Mouse (Mus musculus) telencephalon, adult 2 months (tissue): ENCODE measurements at regions not wholly inside any gene's neighbourhood (a gene's known extent, or its start where the extent isn't known, plus 50 kb on each side); places are given as distances from the start of the nearest gene placed in this dataset.

ENCODE experiments used
- DNase-seq: peaks from one replicate; pipeline ENCODE4 v3.0.0-alpha.2; 2011; ENCODE audit warnings: low read depth, low spot score

GRCm38 (mm10) chr8:92008616-92009610 lies 207.0 kb upstream of the Irx3 start:
- no peak for DNase-seq

DNA sequence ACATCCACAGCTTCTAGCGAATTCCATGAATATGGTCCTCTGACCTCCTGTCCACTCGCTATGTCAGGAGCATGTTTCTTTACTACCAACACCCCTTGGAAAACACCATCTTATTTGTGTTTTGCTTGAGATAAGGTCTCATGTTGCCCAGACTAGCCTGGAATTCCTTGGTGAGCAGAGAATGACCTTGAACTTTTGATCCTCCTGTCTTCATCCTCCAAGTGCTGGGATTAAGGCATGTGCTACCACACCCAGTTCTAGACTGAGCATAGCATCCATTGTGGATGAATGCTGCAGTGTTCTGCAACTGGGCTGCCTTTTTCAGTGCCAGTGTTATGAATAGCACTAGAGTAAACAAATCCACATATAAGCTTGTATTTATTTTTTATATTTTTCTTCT lies 203.2 kb upstream of the Irx3 start:
- DNase-seq = no peak

- DNase-seq = no peak
Observed at GRCm38 (mm10) chr8:92004532-92004931, 202.7 kb upstream of the Irx3 start.

GRCm38 (mm10) chr8:92000368-92000767 lies 198.5 kb upstream of the Irx3 start:
- no peak for DNase-seq

- DNase-seq = no peak
Observed at GRCm38 (mm10) chr8:91999661-92000060, 197.8 kb upstream of the Irx3 start.

GRCm38 (mm10) chr8:91999189-91999588 lies 197.3 kb upstream of the Irx3 start:
- DNase-seq = no peak

DNA sequence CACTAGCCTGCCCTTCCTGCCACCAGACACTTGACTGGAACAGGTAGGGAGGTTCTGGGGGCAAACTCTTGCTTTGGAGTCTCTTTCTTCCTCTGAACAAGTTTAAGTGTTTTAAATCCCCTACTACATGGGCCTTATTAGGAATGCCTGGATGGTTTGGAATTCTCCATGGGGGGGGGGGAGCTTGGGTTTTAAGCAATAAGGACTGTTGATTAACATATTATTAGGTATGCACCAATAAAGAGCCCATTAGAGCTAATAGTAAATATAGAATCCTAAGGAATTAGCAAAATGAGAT lies 196.0 kb upstream of the Irx3 start:
- DNase-seq = no peak

GRCm38 (mm10) chr8:91997023-91997891 lies 195.4 kb upstream of the Irx3 start:
- no peak for DNase-seq

DNA sequence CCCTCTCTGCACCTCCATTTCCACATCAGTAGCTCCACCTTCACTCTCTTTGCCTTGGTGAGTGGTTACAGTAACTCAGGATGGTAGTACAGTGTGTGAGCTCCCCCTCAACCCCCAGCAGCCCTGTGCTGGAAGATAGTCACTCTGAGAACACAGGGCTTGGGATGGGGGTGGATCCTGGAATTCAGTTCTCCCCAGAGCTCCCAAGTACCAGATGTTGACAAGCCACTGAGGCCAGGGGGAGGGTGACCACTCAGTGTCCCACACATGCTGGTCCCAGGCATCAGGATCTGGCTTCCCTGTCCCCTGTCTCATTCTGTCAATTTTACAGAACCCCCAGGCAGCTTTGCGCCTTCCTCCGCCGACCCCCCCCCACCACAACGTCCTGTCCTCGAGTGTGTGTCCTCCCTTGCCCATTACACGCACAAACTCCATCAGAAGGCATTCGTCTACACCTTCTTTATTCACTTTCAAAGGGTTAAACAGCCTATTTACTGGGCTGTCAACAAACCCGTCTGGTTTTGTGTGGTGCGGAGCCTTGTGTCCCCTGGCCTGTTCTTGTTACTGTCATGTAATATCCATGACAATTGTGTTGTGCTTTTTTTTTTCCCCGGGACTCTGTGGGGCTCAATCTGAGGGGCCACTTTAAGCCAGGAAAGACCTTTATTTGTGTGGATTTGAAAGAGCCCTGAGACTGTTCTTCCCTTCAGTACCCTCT lies 194.6 kb upstream of the Irx3 start:
- no peak for DNase-seq

- no peak for DNase-seq
Observed at GRCm38 (mm10) chr8:91995407-91996144, 193.7 kb upstream of the Irx3 start.

- no peak for DNase-seq
Observed at GRCm38 (mm10) chr8:91991542-91992452, 189.9 kb upstream of the Irx3 start.

- no peak for DNase-seq
Observed at GRCm38 (mm10) chr8:91990952-91991351, 189.1 kb upstream of the Irx3 start.

GRCm38 (mm10) chr8:91990048-91990447 lies 188.2 kb upstream of the Irx3 start:
- no peak for DNase-seq

- no peak for DNase-seq
Observed at GRCm38 (mm10) chr8:91988866-91989633, 187.2 kb upstream of the Irx3 start.

DNA sequence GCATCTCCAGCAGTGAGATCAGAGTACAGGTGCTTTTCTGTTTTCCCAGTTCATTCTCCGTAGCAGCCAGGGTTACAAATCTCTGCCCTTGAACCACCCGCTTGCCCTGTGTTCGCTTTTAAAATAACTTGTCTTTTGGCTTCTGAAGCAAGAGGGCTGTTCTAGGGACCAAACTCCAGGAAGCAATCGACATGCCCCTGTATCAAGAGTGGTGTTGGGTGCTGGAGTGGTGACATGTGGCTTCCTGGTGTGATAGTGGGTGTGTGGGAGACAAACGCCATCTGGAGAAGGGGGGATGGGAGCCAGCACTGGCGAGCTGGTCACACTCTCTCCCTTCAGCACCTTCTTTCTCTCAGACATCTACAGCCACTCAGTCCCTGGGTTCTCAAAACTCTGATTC lies 186.0 kb upstream of the Irx3 start:
- no peak for DNase-seq

DNA sequence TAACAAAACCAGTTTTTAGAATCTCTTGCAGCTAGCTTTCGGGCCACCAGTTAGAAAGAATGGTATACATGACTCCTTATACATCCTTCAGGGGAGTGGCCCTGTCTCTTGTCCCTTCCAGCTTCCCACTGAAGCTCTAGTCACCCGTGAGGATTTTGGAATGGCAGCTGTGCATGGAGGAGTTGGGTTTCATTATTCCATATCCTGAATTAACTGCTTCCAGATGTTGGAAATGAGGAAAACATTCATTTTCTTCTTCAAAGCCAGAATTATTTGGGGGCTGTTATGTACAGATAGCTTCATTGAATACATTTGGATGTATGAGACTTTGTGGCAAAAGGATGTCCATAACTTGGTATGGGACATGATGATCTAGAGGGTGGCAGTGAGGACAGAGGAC lies 181.3 kb upstream of the Irx3 start:
- DNase-seq = no peak

DNA sequence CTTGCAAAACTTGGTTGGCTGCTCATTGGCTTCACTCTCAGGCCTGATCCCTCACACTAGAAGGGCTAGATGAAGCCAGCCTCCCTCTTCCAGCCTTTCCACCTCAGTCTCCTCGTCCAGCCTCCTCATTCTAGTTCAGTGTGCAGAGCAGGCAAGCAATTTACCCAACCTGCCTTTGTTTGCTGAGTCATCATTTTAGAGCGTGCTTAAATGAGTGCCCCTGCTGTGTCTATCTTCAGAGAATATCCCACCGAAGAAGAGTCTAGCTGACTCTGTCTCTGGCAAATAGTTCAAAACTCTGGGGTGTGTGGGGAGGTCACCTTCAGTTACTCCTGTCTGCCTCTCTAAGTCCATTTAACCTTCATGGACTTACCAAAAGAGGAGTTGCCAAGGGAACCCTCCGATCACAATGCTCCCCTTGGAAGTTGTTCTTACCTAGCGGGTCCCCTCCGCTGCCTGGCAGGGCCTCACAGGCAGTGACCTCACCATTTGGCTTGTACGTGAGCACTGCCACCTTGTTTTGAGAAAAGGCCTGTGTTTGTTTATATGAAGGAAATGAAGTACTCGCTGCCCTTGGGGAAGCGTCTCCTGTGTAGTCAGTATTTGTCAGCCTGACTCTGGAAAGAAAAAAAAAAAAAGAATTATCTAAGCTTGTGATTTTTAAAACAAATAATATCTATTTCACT lies 175.2 kb upstream of the Irx3 start:
- no peak for DNase-seq

- no peak for DNase-seq
Observed at GRCm38 (mm10) chr8:91975460-91975859, 173.6 kb upstream of the Irx3 start.

GRCm38 (mm10) chr8:91974636-91975035 lies 172.8 kb upstream of the Irx3 start:
- no peak for DNase-seq
